Mouse (Mus musculus) granulocyte monocyte progenitor cell, adult 5-6 weeks (primary cell): ENCODE results near the gene Txk. TPM values are rescaled to one million over a fixed set of nuclear protein-coding genes. Genes with fewer than 3 reads are reported as not detected.
A peak's percentile ranks its signal among the peaks of the same experiment; 100 is the strongest.

Experiments used
- ATAC-seq: replicated peaks from 2 replicates; pipeline ENCODE4 v1.8.0; 2016; ENCODE audit warnings: mild to moderate bottlenecking, moderate TSS enrichment, inconsistent platforms; ENCODE audit not compliant: poor library complexity, severe bottlenecking
- total RNA-seq, 2 experiments: library from RNA; stranded (forward) in 1 of 2; stranded (reverse) in 1 of 2; fragments of 200-712, 200-1000 nt in 1 of 2; fragments of >200 nt in 1 of 2; fragmentation: Nextera tagmentation in 1 of 2; gene quantifications; 2 replicates each; pipeline ENCODE4 v1.2.3; 2014 to 2017

The Txk gene
- total RNA-seq, 2 experiments from 2014 or later = 0.31 TPM; not detected in 1

- ATAC-seq = no peak
Measured at GRCm38 (mm10) chr5:72755035-72755434, 2.5 kb upstream of the Txk start.

- no peak for ATAC-seq
Measured at GRCm38 (mm10) chr5:72751056-72751758, 1.4 kb downstream of the Txk start.

GRCm38 (mm10) chr5:72750226-72750625 lies 2.4 kb downstream of the Txk start:
- no peak for ATAC-seq

- ATAC-seq = no peak
Measured at GRCm38 (mm10) chr5:72748659-72749265, 3.8 kb downstream of the Txk start.

GRCm38 (mm10) chr5:72747384-72747783 lies 5.2 kb downstream of the Txk start:
- no peak for ATAC-seq

- no peak for ATAC-seq
Measured at GRCm38 (mm10) chr5:72746461-72746860, 6.1 kb downstream of the Txk start.

GRCm38 (mm10) chr5:72743103-72743502 lies 9.5 kb downstream of the Txk start:
- no peak for ATAC-seq

GRCm38 (mm10) chr5:72736868-72737267 lies 15.7 kb downstream of the Txk start:
- ATAC-seq = no peak

- no peak for ATAC-seq
Measured at GRCm38 (mm10) chr5:72736437-72736836, 16.1 kb downstream of the Txk start.

GRCm38 (mm10) chr5:72735763-72736162 lies 16.8 kb downstream of the Txk start:
- ATAC-seq = no peak

- no peak for ATAC-seq
Measured at GRCm38 (mm10) chr5:72732885-72733284, 19.7 kb downstream of the Txk start.

GRCm38 (mm10) chr5:72725404-72725803 lies 27.2 kb downstream of the Txk start:
- ATAC-seq = peak; percentile 66

GRCm38 (mm10) chr5:72723429-72723828 lies 29.1 kb downstream of the Txk start:
- ATAC-seq = peak; percentile 80

- no peak for ATAC-seq
Measured at GRCm38 (mm10) chr5:72720587-72720986, 32.0 kb downstream of the Txk start.

GRCm38 (mm10) chr5:72710572-72711278 lies 41.9 kb downstream of the Txk start:
- peak; percentile 81 for ATAC-seq

- ATAC-seq = no peak
Measured at GRCm38 (mm10) chr5:72709976-72710375, 42.6 kb downstream of the Txk start.

- no peak for ATAC-seq
Measured at GRCm38 (mm10) chr5:72709451-72709850, 43.1 kb downstream of the Txk start.

- no peak for ATAC-seq
Measured at GRCm38 (mm10) chr5:72706722-72707121, 45.9 kb downstream of the Txk start.

GRCm38 (mm10) chr5:72706095-72706494 lies 46.5 kb downstream of the Txk start:
- ATAC-seq = no peak

GRCm38 (mm10) chr5:72702202-72702601 lies 50.4 kb downstream of the Txk start:
- no peak for ATAC-seq

GRCm38 (mm10) chr5:72699500-72699818 lies 53.1 kb downstream of the Txk start:
- ATAC-seq = no peak
